Mouse (Mus musculus): Measurements from ENCODE around the gene Carf. TPM values are rescaled to one million over a fixed set of nuclear protein-coding genes. Genes with fewer than 3 reads are reported as not detected.
A peak's percentile ranks its signal among the peaks of the same experiment; 100 is the strongest.

The Carf gene
- polyA plus RNA-seq, 1 experiment from 2014 or later, result 3.5 TPM

DNA sequence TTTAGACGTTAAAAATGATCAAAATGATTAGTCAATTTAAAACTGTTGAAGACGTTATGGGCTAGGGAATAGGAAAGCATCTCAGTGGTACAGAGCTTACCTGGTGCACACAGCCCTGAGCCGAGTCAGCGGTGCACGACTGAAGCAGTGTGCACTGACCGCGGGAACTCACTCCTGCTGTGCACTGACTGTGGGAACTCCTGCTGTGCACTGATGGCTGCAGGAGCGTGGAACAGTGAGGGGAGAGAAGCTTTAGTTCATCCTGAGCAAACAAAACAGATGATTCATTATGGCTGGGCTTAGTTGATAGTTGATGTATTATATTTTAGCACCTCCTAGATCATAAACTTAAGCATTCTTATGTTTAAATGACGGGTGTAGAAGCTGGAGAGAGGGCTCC lies 39.3 kb downstream of the Carf start:
- ATAC-seq (no peak), DNase-seq (ENCODE audit: low spot score) (no peak)
- Histone ChIP-seq H3K9me3 (ENCODE audit: low read length) (no peaks in the 10 kb centered on the region), H3K4me2 (replicated peaks; ENCODE audit: low read depth, low read length) (no peak overlapping the region), H3K4me3 (ENCODE audit: low read depth, low read length) (no peak overlapping the region), H3K27ac (ENCODE audit: low read length) (no peak overlapping the region), H3K4me1 (ENCODE audit: insufficient read depth, low read depth, low read length) (no peaks in the 10 kb centered on the region), H3K9ac (replicated peaks; ENCODE audit: low read depth) (no peak overlapping the region), H3K36me3 (ENCODE audit: insufficient read depth, low read length) (no peaks in the 10 kb centered on the region), H3K27me3 (replicated peaks; ENCODE audit: insufficient read depth, low read length) (no peaks in the 10 kb centered on the region)
- 60% methylated on average over 9 of the region's 9 CpGs for WGBS
- TF ChIP-seq EP300 (IDR thresholded peaks at IDR 0.05), result no peak
- no peak for TF ChIP-seq CTCF (IDR thresholded peaks at IDR 0.05)

DNA sequence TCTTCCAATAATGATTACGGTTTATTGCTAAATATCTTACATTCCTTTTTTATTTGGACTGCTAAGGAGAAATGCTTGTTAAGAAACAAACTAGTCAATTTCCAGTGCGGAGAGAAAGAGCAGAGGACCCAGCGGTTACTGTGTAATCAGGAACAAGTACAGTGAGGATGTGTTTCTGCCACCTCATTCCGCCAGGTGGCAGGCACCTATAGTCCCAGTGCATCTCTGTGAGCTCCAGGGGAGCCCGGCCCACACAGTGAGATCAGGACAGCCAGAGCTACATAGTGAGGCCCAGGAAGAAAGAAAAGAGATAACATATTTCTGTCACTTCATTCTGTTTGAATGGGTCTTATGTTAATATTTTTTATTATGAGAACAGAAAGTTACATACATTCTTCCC lies 54.7 kb downstream of the Carf start:
- WGBS, result 70% methylated on average over 5 of the region's 5 CpGs
- Histone ChIP-seq H3K4me1 (ENCODE audit: insufficient read depth, low read depth, low read length) (no peaks in the 10 kb centered on the region), H3K9me3 (ENCODE audit: low read length) (no peaks in the 10 kb centered on the region), H3K9ac (replicated peaks; ENCODE audit: low read depth) (no peak overlapping the region), H3K4me2 (replicated peaks; ENCODE audit: low read depth, low read length) (no peak overlapping the region), H3K4me3 (ENCODE audit: low read depth, low read length) (no peak overlapping the region), H3K27me3 (replicated peaks; ENCODE audit: insufficient read depth, low read length) (no peaks in the 10 kb centered on the region), H3K27ac (ENCODE audit: low read length) (no peak overlapping the region), H3K36me3 (ENCODE audit: insufficient read depth, low read length) (peaks cover 4% of the 10 kb centered on the region)
- no peak; the same call in 1 of the 2 replicates for ATAC-seq
- DNase-seq (ENCODE audit: low spot score), result peak; percentile 40
- TF ChIP-seq CTCF (IDR thresholded peaks at IDR 0.05) (peak; percentile 58), EP300 (IDR thresholded peaks at IDR 0.05) (no peak)

- DNase-seq (ENCODE audit: low spot score), result no peak
- H3K4me1 ChIP-seq (ENCODE audit: insufficient read depth, low read depth, low read length), result no peaks in the 10 kb centered on the region
- no peak overlapping the region for H3K9ac ChIP-seq (replicated peaks; ENCODE audit: low read depth)
- whole genome bisulfite sequencing, result 80% methylated on average over 7 of the region's 7 CpGs
- no peaks in the 10 kb centered on the region for H3K27me3 ChIP-seq (replicated peaks; ENCODE audit: insufficient read depth, low read length)
- no peaks in the 10 kb centered on the region for H3K36me3 ChIP-seq (ENCODE audit: insufficient read depth, low read length)
- no peak overlapping the region for H3K27ac ChIP-seq (ENCODE audit: low read length)
- no peak overlapping the region for H3K4me3 ChIP-seq (ENCODE audit: low read depth, low read length)
- H3K4me2 ChIP-seq (replicated peaks; ENCODE audit: low read depth, low read length), result no peak overlapping the region
- ATAC-seq, result no peak
- TF ChIP-seq CTCF (IDR thresholded peaks at IDR 0.05), result no peak
- TF ChIP-seq EP300 (IDR thresholded peaks at IDR 0.05), result no peak
- H3K9me3 ChIP-seq (ENCODE audit: low read length), result no peaks in the 10 kb centered on the region
Measured at GRCm38 (mm10) chr1:60156651-60157050, 58.6 kb downstream of the Carf start.

DNA sequence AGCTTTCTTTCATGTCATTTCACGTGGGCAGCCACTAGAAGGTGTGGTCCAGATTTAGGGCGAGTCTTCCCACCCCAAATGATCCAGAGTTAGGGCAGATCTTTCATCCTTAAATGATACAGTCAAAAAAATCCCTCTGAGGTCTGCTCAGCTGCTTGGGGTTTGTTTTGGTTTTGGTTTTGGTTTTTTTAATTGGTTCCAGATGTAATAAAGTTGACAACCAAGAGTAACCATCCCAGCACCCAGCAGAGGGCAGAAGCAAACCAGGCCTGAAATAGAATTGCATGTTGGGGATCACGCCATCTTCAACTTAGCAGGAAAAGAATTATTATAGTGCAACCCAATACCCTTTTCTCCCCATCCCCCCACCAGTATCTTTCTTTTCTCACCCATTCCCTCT lies 60.4 kb downstream of the Carf start:
- Histone ChIP-seq H3K4me1 (ENCODE audit: insufficient read depth, low read depth, low read length) (no peaks in the 10 kb centered on the region), H3K27me3 (replicated peaks; ENCODE audit: insufficient read depth, low read length) (no peaks in the 10 kb centered on the region), H3K9me3 (ENCODE audit: low read length) (no peaks in the 10 kb centered on the region), H3K4me2 (replicated peaks; ENCODE audit: low read depth, low read length) (no peak overlapping the region), H3K27ac (ENCODE audit: low read length) (no peak overlapping the region), H3K4me3 (ENCODE audit: low read depth, low read length) (no peak overlapping the region), H3K9ac (replicated peaks; ENCODE audit: low read depth) (no peak overlapping the region), H3K36me3 (ENCODE audit: insufficient read depth, low read length) (no peaks in the 10 kb centered on the region)
- peak; percentile 76 for DNase-seq (ENCODE audit: low spot score)
- ATAC-seq, result peak; percentile 62
- TF ChIP-seq EP300 (IDR thresholded peaks at IDR 0.05), result no peak
- peak; percentile 75 for TF ChIP-seq CTCF (IDR thresholded peaks at IDR 0.05)
- 40% methylated on average over 3 of the region's 3 CpGs for WGBS

GRCm38 (mm10) chr1:60163676-60164075 lies 65.6 kb downstream of the Carf start:
- Histone ChIP-seq H3K27me3 (replicated peaks; ENCODE audit: insufficient read depth, low read length) (no peaks in the 10 kb centered on the region), H3K36me3 (ENCODE audit: insufficient read depth, low read length) (no peaks in the 10 kb centered on the region), H3K9ac (replicated peaks; ENCODE audit: low read depth) (no peak overlapping the region), H3K4me3 (ENCODE audit: low read depth, low read length) (no peak overlapping the region), H3K9me3 (ENCODE audit: low read length) (no peaks in the 10 kb centered on the region), H3K27ac (ENCODE audit: low read length) (no peak overlapping the region), H3K4me1 (ENCODE audit: insufficient read depth, low read depth, low read length) (no peaks in the 10 kb centered on the region), H3K4me2 (replicated peaks; ENCODE audit: low read depth, low read length) (no peak overlapping the region)
- ATAC-seq, result no peak
- TF ChIP-seq EP300 (IDR thresholded peaks at IDR 0.05), result no peak
- TF ChIP-seq CTCF (IDR thresholded peaks at IDR 0.05), result no peak
- WGBS, result 78% methylated on average over 3 of the region's 3 CpGs
- no peak for DNase-seq (ENCODE audit: low spot score)

DNA sequence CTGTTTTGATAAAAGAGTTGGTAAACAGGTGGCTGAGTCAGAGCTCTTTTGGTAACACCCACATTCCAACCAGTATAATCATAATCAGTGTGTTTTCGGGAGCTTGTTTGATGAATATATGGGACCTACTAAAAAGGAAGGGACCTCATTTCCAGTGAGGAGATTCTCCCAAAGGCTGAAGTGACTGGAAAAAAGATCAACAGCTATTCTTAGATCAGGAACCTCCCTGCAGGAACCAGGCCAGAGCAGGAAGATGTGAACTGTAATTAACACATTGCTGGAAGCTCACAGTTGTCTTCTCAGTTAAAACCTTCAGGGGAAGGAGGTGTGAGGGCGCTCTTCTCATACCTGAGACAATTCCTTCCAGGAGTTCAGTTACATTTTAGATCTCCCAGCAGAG lies 71.6 kb downstream of the Carf start:
- H3K27ac ChIP-seq (ENCODE audit: low read length), result no peak overlapping the region
- H3K4me3 ChIP-seq (ENCODE audit: low read depth, low read length), result no peak overlapping the region
- H3K27me3 ChIP-seq (replicated peaks; ENCODE audit: insufficient read depth, low read length), result no peaks in the 10 kb centered on the region
- 63% methylated on average over 2 of the region's 2 CpGs for WGBS
- H3K4me2 ChIP-seq (replicated peaks; ENCODE audit: low read depth, low read length), result no peak overlapping the region
- H3K4me1 ChIP-seq (ENCODE audit: insufficient read depth, low read depth, low read length), result no peaks in the 10 kb centered on the region
- no peak overlapping the region for H3K9ac ChIP-seq (replicated peaks; ENCODE audit: low read depth)
- ATAC-seq (no peak), DNase-seq (ENCODE audit: low spot score) (no peak)
- H3K36me3 ChIP-seq (ENCODE audit: insufficient read depth, low read length), result no peaks in the 10 kb centered on the region
- no peak for TF ChIP-seq EP300 (IDR thresholded peaks at IDR 0.05)
- H3K9me3 ChIP-seq (ENCODE audit: low read length), result no peaks in the 10 kb centered on the region

DNA sequence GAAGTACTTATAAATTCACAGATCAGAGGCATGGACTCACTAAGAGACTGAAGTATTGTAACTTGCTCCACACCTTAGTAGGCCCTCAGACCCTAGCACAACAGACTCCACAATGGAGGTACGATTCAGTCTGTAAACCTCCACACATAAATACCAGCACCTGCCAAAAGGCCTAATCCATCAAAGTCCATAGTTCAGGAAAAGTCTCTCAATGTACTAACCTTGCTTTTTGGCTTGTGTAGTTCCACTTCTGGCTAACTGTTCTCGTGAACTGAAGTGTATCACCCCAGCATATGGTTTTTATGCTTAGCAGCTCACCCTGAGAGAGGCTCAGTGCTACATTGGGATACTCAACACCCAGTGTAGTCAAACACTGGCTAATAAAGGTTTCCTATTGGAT lies 72.2 kb downstream of the Carf start:
- Histone ChIP-seq H3K27me3 (replicated peaks; ENCODE audit: insufficient read depth, low read length) (no peaks in the 10 kb centered on the region), H3K4me1 (ENCODE audit: insufficient read depth, low read depth, low read length) (no peaks in the 10 kb centered on the region), H3K27ac (ENCODE audit: low read length) (no peak overlapping the region), H3K4me3 (ENCODE audit: low read depth, low read length) (no peak overlapping the region), H3K36me3 (ENCODE audit: insufficient read depth, low read length) (no peaks in the 10 kb centered on the region), H3K9ac (replicated peaks; ENCODE audit: low read depth) (no peak overlapping the region), H3K4me2 (replicated peaks; ENCODE audit: low read depth, low read length) (no peak overlapping the region), H3K9me3 (ENCODE audit: low read length) (no peaks in the 10 kb centered on the region)
- ATAC-seq, result no peak
- DNase-seq (ENCODE audit: low spot score), result no peak
- 44% methylated on average over 2 of the region's 2 CpGs for WGBS
- TF ChIP-seq EP300 (IDR thresholded peaks at IDR 0.05) (no peak), CTCF (IDR thresholded peaks at IDR 0.05) (no peak)
